Mouse (Mus musculus): Measurements from ENCODE around the gene Fn1. TPM values are rescaled to one million over a fixed set of nuclear protein-coding genes. Genes with fewer than 3 reads are reported as not detected.

The Fn1 gene
- polyA plus RNA-seq, 1 experiment: 56.8 TPM

- no peaks in the 10 kb centered on the region for H3K4me1 ChIP-seq (ENCODE audit: control insufficient read depth, insufficient read depth, insufficient read length)
- no peak overlapping the region for H3K27ac ChIP-seq (ENCODE audit: insufficient read depth, low read length)
- DNase-seq (ENCODE audit: low read depth in 1 of 2, low spot score in 2 of 2): no peak
- no peaks in the 10 kb centered on the region for H3K36me3 ChIP-seq (ENCODE audit: control insufficient read depth, insufficient read depth, low read length)
- H3K27me3 ChIP-seq (ENCODE audit: control insufficient read depth, insufficient read depth, low read length): no peaks in the 10 kb centered on the region
- TF ChIP-seq POLR2A (IDR thresholded peaks at IDR 0.05; ENCODE audit: low read depth, low read length) (no peak), CTCF (IDR thresholded peaks at IDR 0.05; ENCODE audit: extremely low read depth, insufficient read depth, insufficient read length, insufficient replicate concordance) (no peak)
- 96% methylated on average over 37 of the region's 37 CpGs for whole genome bisulfite sequencing
- H3K4me3 ChIP-seq (ENCODE audit: extremely low read depth, insufficient read depth, insufficient read length): no peak overlapping the region
Measured at GRCm38 (mm10) chr1:71609057-71609775, 43.8 kb downstream of the Fn1 start.

- WGBS: 87% methylated on average over 8 of the region's 8 CpGs
- TF ChIP-seq POLR2A (IDR thresholded peaks at IDR 0.05; ENCODE audit: low read depth, low read length) (no peak), CTCF (IDR thresholded peaks at IDR 0.05; ENCODE audit: extremely low read depth, insufficient read depth, insufficient read length, insufficient replicate concordance) (no peak)
- no peaks in the 10 kb centered on the region for H3K27me3 ChIP-seq (ENCODE audit: control insufficient read depth, insufficient read depth, low read length)
- H3K4me1 ChIP-seq (ENCODE audit: control insufficient read depth, insufficient read depth, insufficient read length): no peaks in the 10 kb centered on the region
- no peak overlapping the region for H3K4me3 ChIP-seq (ENCODE audit: extremely low read depth, insufficient read depth, insufficient read length)
- no peak overlapping the region for H3K27ac ChIP-seq (ENCODE audit: insufficient read depth, low read length)
- no peaks in the 10 kb centered on the region for H3K36me3 ChIP-seq (ENCODE audit: control insufficient read depth, insufficient read depth, low read length)
- no peak for DNase-seq (ENCODE audit: low read depth in 1 of 2, low spot score in 2 of 2)
Measured at GRCm38 (mm10) chr1:71606600-71607325, 46.2 kb downstream of the Fn1 start.

GRCm38 (mm10) chr1:71605751-71606150, 47.2 kb downstream of the Fn1 start:
- DNase-seq (ENCODE audit: low read depth in 1 of 2, low spot score in 2 of 2): no peak
- H3K27ac ChIP-seq (ENCODE audit: insufficient read depth, low read length): no peak overlapping the region
- no peak overlapping the region for H3K4me3 ChIP-seq (ENCODE audit: extremely low read depth, insufficient read depth, insufficient read length)
- H3K27me3 ChIP-seq (ENCODE audit: control insufficient read depth, insufficient read depth, low read length): no peaks in the 10 kb centered on the region
- WGBS: 84% methylated on average over 2 of the region's 2 CpGs
- no peaks in the 10 kb centered on the region for H3K4me1 ChIP-seq (ENCODE audit: control insufficient read depth, insufficient read depth, insufficient read length)
- no peaks in the 10 kb centered on the region for H3K36me3 ChIP-seq (ENCODE audit: control insufficient read depth, insufficient read depth, low read length)
- TF ChIP-seq POLR2A (IDR thresholded peaks at IDR 0.05; ENCODE audit: low read depth, low read length) (no peak), CTCF (IDR thresholded peaks at IDR 0.05; ENCODE audit: extremely low read depth, insufficient read depth, insufficient read length, insufficient replicate concordance) (no peak)

- TF ChIP-seq POLR2A (IDR thresholded peaks at IDR 0.05; ENCODE audit: low read depth, low read length) (no peak), CTCF (IDR thresholded peaks at IDR 0.05; ENCODE audit: extremely low read depth, insufficient read depth, insufficient read length, insufficient replicate concordance) (no peak)
- no peaks in the 10 kb centered on the region for H3K36me3 ChIP-seq (ENCODE audit: control insufficient read depth, insufficient read depth, low read length)
- DNase-seq (ENCODE audit: low read depth in 1 of 2, low spot score in 2 of 2): no peak
- no peak overlapping the region for H3K4me3 ChIP-seq (ENCODE audit: extremely low read depth, insufficient read depth, insufficient read length)
- no peaks in the 10 kb centered on the region for H3K4me1 ChIP-seq (ENCODE audit: control insufficient read depth, insufficient read depth, insufficient read length)
- no peaks in the 10 kb centered on the region for H3K27me3 ChIP-seq (ENCODE audit: control insufficient read depth, insufficient read depth, low read length)
- 88% methylated on average over 4 of the region's 4 CpGs for WGBS
- no peak overlapping the region for H3K27ac ChIP-seq (ENCODE audit: insufficient read depth, low read length)
Measured at GRCm38 (mm10) chr1:71595365-71595764, 57.6 kb downstream of the Fn1 start.

DNA sequence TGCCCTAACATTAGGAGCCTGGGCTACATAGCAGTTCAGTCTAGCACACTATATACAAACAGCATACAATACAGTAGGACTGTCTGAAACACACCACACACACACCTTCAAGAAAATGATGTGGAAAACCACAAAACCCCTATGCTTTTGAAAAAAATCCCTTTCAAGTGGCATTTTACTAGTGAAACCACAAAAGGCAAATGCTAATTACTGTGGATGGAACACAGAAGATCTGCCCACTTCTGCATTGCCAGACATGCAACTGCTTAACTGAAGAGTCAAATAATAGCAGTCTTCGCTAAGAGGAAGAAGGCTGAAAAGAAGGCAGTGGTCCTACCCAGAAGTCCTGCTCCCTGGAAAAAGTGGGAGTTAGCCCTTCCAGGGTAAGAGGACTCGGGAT, 58.7 kb downstream of the Fn1 start:
- 34% methylated on average over 2 of the region's 2 CpGs for WGBS
- H3K36me3 ChIP-seq (ENCODE audit: control insufficient read depth, insufficient read depth, low read length): no peaks in the 10 kb centered on the region
- no peak for DNase-seq (ENCODE audit: low read depth in 1 of 2, low spot score in 2 of 2)
- H3K4me1 ChIP-seq (ENCODE audit: control insufficient read depth, insufficient read depth, insufficient read length): no peaks in the 10 kb centered on the region
- H3K27me3 ChIP-seq (ENCODE audit: control insufficient read depth, insufficient read depth, low read length): no peaks in the 10 kb centered on the region
- no peak overlapping the region for H3K27ac ChIP-seq (ENCODE audit: insufficient read depth, low read length)
- TF ChIP-seq POLR2A (IDR thresholded peaks at IDR 0.05; ENCODE audit: low read depth, low read length): no peak
- no peak for TF ChIP-seq CTCF (IDR thresholded peaks at IDR 0.05; ENCODE audit: extremely low read depth, insufficient read depth, insufficient read length, insufficient replicate concordance)
- no peak overlapping the region for H3K4me3 ChIP-seq (ENCODE audit: extremely low read depth, insufficient read depth, insufficient read length)

GRCm38 (mm10) chr1:71593184-71593583, 59.8 kb downstream of the Fn1 start:
- no peak for DNase-seq (ENCODE audit: low read depth in 1 of 2, low spot score in 2 of 2)
- Histone ChIP-seq H3K27me3 (ENCODE audit: control insufficient read depth, insufficient read depth, low read length) (no peaks in the 10 kb centered on the region), H3K4me3 (ENCODE audit: extremely low read depth, insufficient read depth, insufficient read length) (no peak overlapping the region), H3K27ac (ENCODE audit: insufficient read depth, low read length) (no peak overlapping the region), H3K4me1 (ENCODE audit: control insufficient read depth, insufficient read depth, insufficient read length) (no peaks in the 10 kb centered on the region), H3K36me3 (ENCODE audit: control insufficient read depth, insufficient read depth, low read length) (no peaks in the 10 kb centered on the region)
- 94% methylated on average over 9 of the region's 9 CpGs for WGBS
- TF ChIP-seq POLR2A (IDR thresholded peaks at IDR 0.05; ENCODE audit: low read depth, low read length) (no peak), CTCF (IDR thresholded peaks at IDR 0.05; ENCODE audit: extremely low read depth, insufficient read depth, insufficient read length, insufficient replicate concordance) (no peak)

DNA sequence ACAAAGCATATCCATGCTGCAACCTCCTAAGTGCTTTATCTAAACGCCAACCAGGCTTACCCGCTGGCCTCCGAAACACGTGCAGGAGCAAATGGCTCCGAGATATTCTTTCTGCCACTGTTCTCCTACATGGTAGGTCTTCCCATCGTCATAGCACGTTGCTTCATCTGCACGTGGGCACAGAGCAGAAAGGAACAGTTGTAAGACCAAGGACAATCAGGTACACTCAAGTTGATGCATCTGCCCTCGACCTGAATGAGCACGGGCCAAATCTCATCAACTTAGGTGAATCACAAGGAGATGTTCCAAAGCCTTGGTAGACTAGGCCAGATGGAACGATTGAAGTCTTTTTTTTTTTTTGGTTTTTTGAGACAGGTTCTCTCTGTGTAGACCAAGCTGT, 63.0 kb downstream of the Fn1 start:
- no peaks in the 10 kb centered on the region for H3K36me3 ChIP-seq (ENCODE audit: control insufficient read depth, insufficient read depth, low read length)
- no peak overlapping the region for H3K4me3 ChIP-seq (ENCODE audit: extremely low read depth, insufficient read depth, insufficient read length)
- no peaks in the 10 kb centered on the region for H3K27me3 ChIP-seq (ENCODE audit: control insufficient read depth, insufficient read depth, low read length)
- TF ChIP-seq CTCF (IDR thresholded peaks at IDR 0.05; ENCODE audit: extremely low read depth, insufficient read depth, insufficient read length, insufficient replicate concordance): no peak
- no peak for TF ChIP-seq POLR2A (IDR thresholded peaks at IDR 0.05; ENCODE audit: low read depth, low read length)
- no peak overlapping the region for H3K27ac ChIP-seq (ENCODE audit: insufficient read depth, low read length)
- H3K4me1 ChIP-seq (ENCODE audit: control insufficient read depth, insufficient read depth, insufficient read length): no peaks in the 10 kb centered on the region
- no peak for DNase-seq (ENCODE audit: low read depth in 1 of 2, low spot score in 2 of 2)
- WGBS: 92% methylated on average over 11 of the region's 11 CpGs

Measured in spleen, adult 2 months (tissue).